Mouse (Mus musculus): Measurements from ENCODE around the gene Rpl38.
"Not testable (repeated sequence)": the region's sequence is repeated elsewhere in the genome, so short reads cannot be mapped to it uniquely, and the experiment has no call there.

Gene Rpl38

DNA sequence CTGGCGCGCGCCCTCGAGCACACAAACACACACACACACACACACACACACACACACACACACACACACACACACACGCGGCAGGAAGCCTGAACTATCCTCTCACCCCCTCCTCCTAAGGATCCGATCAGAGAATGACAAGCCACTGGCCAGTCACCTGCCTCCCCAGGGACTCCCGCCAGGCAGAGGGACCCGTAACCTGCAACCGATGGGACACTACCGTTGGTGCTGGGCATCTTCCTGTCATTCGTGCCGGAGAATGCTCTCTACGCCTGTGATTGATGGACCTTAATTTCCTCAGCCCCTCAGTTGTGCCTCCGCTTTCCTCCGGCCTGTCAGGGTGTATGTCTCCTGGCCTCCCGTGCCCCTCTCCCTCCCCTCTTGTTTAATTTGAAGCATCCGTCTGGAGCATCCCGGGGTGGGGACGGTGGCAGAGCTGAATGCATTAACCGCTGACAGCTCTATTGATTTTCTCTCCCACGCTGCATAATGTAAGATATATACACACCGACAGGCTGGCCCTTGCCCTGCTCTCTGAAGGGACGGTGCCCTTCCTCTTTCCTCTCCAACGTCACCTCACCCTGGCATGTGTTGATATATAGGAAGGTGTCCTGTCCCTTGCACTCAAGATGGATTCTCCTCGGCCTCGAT is 11.2 kb upstream of the Rpl38 start:
- ATAC-seq (ENCODE audit: low TSS enrichment), result no peak

DNA sequence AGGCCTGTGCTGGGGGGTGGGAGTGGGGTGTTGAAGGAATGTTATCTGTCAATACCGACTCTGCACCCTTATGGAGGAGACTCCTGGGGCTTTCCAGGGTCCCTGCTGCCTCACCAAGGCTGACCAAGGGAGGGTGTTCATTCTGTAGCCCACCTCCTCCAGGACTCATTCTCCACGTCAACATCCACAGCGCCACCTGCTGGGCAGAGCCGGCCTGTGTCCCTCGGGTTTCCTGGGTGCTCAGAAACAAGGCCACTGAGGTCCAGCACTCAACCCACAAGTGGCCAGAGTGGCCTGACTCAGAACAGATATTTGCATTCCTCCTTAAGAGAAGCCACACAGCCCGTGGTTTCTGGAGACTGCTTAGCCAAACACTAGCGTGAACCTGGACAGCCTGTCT is 10.6 kb upstream of the Rpl38 start:
- peak; percentile 65; the same call in 1 of the 2 replicates for ATAC-seq (ENCODE audit: low TSS enrichment)

DNA sequence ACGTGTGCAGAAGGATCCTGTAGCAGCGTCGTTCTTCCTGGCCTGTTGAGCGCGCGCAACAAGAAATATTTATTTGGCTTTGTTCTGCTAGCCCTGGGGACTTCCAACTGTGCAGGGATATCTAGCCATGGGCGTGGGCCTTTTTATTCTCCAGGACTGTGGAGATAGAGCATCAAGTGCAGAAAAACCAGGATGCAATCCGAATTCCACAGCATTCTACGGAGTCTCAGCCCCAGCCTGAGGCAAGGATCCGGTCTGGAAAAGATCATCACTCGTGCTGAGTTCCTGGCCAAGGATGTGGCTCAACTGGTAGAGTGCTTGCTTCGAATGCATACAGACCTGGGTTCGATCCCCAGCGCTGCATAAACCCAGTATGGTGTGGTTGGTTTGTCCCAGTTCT is 6.2 kb upstream of the Rpl38 start:
- ATAC-seq (ENCODE audit: low TSS enrichment), result no peak

DNA sequence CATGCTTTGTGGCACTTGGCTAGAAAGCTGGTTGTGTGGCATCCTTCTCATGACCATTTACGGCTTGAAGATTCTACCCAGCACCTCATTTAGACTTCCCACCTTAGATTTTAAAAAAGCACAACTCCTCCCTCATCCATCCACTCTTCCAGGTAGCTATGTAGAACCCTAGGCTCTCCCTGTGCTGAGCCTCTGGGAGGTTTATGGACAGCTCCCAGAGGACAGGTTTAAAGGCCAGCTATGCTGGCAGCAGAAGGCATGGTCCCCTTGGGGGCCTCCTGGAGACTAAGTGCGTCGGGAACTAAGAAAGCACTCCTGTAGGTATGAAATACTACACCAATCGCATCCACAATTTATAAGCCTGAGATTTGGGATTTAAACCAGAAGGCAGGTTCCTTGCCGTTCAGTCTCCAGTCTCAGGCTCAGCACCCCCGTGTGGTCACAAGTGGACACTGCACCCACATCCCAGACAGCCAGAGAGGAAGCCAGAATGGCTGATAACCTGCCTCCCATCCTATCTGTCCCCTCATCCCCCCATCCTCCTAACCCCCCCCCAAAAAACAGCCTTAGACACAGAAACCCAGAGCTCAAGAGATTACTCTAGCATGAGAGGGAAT is 5.5 kb upstream of the Rpl38 start:
- ATAC-seq (ENCODE audit: low TSS enrichment), result peak; percentile 85

DNA sequence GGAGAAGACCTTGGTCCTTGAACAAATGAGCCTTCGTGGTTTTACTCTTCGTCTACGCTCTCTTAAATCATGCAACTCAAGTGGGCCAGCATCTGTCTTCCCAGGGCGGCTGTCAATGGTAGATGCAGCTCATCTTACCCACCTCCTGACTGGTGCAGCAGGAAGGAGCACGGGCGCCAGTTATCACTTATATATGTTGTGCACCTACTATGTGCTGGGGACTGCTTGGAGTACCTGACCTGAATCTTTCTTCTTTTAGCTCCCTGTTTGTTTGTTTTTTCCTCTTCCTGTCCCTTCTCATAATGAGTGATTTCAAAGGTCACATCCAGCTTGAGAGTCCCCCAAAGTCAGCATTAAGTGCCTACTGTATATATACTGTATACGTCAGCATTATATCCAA is 4.2 kb upstream of the Rpl38 start:
- no peak for ATAC-seq (ENCODE audit: low TSS enrichment)

DNA sequence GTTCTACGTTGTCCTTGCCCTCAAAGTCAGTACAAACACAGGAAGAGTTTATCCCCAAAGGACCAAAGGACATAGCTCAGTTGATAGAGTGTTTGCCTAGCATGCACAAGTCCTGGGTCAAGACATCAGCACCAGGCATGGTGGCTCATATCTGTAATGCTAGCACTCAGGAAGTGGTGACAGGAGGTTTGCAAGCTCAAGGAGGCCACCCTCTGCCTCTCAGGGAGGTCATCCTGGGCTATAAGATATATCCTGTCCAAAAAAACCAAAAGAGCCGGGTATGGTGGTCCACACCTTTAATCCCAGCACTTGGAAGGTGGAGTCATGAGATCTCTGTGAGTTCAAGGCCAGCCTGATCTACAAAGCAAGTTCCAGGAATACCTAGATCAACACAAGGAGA is 2.9 kb upstream of the Rpl38 start:
- no peak for ATAC-seq (ENCODE audit: low TSS enrichment)

DNA sequence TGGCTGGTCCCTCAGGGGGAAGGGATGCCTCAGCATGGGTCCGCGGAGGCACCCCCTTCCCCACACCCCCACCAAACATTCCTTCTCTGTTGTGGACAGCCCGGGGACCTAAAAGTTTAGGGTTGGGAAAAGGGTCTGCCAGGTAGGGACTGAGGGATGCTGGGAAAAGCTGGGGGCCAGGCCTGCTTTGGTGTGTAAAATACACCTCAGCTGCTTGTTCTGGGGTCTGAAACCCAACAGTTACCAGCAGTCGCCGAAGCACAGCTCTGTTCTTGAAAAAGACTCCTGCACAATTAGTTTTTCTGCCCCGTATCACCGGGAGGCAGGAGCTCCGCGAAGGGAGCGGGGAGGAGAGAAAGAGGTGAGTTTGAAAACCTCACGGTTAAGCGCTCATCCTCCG is 1.5 kb upstream of the Rpl38 start:
- ATAC-seq (ENCODE audit: low TSS enrichment), result no peak

DNA sequence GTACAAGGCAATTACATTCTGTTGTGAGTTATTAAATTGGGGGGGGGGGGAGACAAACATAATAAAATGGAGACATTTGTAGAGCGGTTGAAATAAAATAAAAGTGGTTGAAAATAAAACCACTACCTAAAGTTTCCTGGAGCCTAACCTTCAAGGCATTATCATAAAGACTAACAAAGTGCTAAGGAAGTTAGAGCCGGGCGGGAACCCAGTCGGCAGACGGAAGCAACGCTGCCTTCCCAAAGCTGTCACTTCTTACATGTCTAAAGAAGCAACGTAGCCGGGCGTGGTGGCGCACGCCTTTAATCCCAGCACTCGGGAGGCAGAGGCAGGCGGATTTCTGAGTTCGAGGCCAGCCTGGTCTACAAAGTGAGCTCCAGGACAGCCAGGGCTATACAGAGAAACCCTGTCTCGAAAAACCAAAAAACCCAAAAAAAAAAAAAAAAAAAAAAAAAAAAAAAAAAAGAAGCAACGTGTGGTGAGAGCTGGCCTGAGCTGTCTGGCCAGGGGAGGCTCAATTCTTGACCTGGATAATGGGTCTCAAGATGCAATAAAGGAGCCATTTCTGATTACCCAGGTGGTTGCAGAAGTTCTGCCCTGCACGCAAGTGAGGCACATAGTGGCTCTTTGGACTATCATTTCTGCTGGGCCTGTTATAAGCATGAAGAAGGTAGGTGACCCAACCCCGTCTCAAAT is 940 bp upstream of the Rpl38 start:
- ATAC-seq (ENCODE audit: low TSS enrichment), result no peak

DNA sequence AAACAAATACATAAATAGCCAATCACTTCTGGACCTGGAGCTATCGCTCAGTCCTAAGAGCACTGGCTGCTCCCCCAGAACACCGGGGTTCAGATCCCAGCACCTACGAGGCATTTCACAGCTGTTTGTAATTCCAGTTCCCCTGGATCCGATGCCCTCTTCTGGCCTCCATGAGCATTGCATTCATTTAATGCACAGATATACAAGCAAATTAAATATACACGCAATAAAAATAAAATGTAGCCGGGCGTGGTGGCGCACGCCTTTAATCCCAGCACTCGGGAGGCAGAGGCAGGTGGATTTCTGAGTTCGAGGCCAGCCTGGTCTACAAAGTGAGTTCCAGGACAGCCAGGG is 415 bp upstream of the Rpl38 start:
- not testable (repeated sequence) for ATAC-seq (ENCODE audit: low TSS enrichment)

DNA sequence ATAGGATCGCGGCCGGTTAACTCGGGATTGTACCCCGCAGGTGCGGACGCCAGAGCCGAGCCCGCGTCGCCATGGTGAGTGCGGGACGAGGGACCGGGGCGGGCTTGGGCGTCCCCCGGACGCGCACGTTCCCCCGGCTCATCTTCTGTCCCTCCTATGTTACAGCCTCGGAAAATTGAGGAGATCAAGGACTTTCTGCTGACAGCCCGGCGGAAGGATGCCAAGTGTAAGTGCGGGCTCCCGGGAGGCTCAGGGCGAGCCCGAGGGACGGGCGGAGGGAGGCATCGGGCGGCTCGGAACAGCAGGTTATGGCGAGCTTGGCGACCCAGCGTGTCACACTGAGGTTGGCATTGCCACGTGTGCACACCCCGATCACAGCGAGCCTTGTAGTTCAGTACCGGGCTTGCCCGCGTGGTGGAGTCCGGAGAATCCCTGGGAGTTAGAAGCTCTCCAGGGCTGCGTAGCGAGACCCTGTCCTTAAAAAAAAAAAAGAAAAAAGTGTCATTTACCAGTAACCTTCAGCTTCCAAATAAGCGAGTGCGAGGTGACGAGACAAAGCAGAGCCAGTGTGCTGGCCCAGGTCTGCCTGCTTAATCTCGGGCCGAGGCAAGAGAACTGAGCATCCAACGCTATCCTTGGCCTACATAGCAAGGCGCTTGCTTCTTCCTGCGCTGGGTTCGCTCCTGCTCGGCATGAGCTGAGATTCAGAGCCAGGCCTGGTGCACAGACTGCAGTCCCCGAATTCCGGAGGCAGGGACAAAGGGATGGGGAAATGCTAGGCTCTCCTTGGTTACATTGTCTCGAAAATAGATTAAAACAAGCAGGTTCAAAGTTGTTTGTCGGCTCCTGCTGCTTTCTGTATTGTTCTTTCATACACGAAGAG is 658 bp downstream of the Rpl38 start:
- peak; percentile 75 for ATAC-seq (ENCODE audit: low TSS enrichment)

DNA sequence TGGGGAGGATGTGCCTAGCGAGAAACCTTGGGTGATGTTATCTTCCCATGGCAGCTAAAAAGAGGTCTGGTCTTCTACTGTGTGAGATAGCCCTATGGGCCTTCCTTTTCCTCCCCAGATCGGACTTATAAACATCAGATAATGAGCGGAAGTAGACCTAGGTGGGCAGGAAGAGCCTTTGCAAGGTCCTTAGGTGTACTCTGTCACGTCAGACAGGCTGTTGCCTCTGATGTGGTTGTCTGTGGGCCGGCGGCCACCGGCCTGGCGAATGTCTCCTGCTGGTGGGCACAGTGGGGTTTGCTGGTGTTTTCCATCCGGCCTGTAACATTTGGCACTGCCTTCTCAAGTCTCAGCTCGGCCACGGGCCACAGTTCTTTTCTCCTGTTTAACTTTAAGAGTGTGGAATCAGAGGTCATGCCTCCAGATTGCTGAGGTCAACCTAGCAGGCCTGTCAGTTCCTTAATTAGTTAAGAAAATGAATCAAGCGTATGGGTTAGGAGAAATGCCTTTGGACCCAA is 1.4 kb downstream of the Rpl38 start:
- no peak for ATAC-seq (ENCODE audit: low TSS enrichment)

DNA sequence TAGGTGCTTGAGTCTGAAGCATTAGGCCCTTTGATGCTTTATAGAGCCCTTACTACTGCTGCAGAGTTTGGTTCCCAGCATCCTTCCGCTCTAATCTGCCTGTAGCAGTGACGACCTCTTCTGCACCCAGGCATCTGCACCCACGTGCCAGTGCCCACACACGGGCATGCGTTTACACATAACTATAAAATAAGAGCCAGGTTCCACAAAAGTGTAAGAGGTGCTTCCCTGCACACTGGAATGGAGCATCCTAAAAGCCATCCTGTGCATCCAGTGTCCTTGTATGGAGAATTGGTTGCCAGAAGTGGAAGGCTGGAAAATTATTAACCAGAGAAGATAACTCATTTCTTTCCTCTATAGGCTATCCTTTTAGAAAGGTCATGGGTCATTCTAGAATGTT is 2.8 kb downstream of the Rpl38 start:
- no peak for ATAC-seq (ENCODE audit: low TSS enrichment)

DNA sequence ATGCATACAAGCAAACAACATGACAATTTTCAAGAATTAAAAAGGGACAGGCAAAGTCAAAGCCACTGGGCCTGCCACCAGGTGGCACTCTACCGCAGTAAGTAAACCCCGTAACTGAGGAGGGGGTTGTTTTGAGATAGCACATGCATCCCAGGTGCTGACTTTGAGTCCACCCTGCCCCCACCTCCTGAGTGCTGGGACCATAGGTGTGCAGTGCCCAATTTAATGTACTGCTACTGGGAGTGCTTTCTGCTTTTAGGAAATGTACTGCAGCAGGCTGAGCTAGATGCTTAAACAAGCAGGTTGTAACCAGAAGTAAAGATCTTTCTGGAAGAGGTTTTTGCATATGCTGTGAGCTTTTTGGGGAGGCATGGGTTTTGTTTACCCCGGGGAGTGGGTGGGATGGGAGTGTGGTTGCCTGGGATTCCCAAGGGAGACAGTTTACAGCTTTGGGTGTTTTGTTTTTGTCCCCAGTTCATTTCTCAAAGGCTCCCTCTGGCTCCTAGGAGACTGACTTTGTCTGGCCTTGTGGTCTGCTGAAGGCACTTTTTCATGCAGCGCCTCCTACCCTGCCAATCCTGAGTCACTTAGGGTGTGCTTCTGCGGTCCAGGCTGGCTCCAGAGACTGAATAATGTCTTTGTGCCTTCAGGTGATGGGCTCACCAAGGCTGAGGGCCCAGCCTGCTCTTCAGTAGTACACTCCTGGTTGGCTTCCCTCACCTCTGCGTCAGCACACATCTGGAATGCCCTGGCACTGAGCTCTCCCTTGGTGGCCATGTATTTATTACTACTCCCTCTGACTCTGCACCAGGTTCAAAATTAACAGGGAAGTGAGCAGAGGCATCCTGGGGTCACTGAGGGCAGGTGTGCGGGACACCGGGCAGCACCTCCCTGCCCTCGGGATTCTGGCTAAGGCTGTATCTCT is 4.7 kb downstream of the Rpl38 start:
- no peak for ATAC-seq (ENCODE audit: low TSS enrichment)

DNA sequence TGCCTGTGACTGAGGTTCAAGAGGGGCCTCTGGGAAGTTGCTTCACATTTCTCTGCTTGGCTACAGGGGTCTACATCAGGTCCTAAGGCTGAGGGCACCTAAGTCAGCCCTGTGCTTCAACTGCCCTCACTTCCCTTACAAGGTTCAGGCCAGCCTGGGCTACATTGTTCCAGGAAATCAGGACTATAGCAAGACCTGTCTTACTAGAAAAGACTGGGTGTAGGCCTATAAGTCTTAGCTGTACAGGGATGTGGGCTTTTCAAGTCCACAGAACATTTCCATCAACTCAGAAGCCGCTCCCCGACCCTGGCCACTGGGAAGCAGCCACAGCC is 5.4 kb downstream of the Rpl38 start:
- no peak for ATAC-seq (ENCODE audit: low TSS enrichment)

DNA sequence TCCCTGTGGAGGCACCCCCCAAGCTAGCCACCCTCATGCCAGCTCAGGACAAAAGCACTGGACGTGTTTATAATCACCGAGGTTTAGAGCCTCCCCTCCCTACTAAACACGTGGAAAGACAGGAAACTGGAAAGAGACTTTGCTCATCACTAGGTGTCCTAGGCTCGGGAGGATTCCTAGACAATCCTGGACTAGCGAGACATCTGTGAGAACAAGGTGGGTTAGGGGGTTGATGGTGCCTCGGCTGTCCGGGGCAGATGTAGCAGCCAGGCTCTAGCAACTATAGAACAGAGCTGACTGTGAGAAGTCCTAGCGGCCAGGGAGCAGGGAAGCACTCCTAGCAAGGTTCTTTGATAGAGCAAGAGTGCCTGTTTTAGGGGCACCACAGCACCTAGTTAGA is 5.9 kb downstream of the Rpl38 start:
- no peak for ATAC-seq (ENCODE audit: low TSS enrichment)

DNA sequence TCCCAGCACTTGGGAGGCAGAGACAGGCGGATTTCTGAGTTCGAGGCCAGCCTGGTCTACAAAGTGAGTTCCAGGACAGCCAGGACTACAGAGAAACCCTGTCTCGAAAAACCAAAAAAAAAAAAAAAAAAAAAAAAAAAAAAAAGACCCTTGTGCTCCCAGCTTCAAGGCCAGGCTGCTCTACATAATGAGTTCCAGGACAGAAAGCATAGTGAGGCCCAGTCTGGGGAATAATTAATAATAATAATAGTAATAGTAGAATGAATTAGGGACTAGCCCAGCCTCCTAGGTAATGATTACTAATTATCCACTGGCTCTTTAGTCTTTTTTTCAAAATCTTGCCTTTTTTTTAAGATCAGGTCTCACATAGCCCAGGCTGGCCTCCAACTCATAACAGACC is 6.5 kb downstream of the Rpl38 start:
- not testable (repeated sequence) for ATAC-seq (ENCODE audit: low TSS enrichment)

DNA sequence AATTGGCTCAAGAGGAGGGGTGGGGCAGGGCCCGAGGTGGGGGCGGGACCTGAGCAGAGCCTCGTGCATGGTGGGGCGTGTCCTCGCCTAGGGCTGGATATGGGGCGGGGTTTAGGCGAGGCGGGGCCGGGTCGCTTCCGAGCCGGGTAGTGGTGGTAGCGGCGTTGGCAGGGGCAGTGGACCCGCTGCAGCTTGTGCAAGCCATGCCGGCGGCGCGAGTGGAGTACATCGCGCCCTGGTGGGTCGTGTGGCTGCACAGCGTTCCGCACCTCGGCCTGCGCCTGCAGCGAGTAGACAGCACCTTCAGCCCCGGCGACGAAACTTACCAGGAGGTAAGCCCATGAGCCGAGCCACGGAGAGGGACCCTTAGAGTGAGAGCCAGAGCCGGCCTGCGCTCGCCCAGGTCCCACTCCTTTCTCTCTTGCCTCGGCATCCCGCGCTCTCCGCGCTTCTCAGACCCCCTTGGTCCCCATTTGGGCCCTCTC is 7.1 kb downstream of the Rpl38 start, which contains the start of gene Ttyh2:
Ttyh2 (plus strand) TSS at position 91 of the 485 bp plus-strand sequence.
- peak; percentile 58 for ATAC-seq (ENCODE audit: low TSS enrichment)

DNA sequence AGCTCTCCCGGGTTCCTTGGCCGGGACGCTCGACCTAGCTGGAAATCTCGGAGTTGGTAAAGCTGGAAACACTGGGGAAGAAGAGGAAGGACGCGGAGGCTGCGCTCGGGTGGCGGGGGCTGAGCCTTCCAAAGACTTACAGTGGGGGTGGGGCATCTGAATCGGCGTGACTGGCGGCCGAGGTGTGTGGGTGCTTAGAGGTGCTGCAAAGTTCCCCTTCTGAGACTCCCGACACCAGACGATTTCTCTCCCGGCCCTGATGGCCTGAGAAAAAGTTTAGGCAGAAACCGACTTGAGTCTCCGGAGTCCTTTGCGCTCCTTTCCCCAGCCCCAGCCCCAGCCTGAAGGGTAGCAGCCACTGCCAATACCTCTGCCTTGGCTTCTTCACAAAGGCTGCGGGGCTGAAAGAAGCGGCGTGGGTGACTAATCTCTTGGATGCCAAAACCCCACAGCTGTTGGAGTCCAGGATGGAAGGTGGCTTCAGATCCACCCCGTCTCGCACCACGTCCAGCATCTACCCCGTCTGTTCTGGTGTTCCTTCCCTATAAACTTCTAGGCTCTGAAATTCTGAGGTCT is 7.6 kb downstream of the Rpl38 start:
- peak; percentile 24; the same call in 1 of the 2 replicates for ATAC-seq (ENCODE audit: low TSS enrichment)

DNA sequence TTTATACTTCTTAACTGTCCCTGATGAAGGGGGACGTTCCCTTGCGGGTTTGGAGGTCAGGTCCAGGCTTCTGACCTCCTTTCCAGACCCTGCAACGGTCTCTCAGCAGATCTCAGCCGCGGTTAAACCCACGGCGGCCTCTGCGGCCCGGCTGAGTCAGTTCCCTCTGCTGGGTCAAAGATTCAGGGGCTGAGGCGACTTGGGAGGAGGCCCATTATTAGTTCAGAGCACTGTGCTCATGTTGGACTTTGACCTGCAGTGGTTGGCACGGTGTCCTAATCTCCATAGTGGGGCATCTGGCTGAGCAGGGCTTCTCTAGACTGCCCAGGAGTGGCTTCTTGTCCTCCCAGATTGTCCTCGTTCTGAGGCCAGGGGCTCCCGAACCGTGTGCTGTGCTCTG is 8.1 kb downstream of the Rpl38 start:
- ATAC-seq (ENCODE audit: low TSS enrichment), result no peak

DNA sequence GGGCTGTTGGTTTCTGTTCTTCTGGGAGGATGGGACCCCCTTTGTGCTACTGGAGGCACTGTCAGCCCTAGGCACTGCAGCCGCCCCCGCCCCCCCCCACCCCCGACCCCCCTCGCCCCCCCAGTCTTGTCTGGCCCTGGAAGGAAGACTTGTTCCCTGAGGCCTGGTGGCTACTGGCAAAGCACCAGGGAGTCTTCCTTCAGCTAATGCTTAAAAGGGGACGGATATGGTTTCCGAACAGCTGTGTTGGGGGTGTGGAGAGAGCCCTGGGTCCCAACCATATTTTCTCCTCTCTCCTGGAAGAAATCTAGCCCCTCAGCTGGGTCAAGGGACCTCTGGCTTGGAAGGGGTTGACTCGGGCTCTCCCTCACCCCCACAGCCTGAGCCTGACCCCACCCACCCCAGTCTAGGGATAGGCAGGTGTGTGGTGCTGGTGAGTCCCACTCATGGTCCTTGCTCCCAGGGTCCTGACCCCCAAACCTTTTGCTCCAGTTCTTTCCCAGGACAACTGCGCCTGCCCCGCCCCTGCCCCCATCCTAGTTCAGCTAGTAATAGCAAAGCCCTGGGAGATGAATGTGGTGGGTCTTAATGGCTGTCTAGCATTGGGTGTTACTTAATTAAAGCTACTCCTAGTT is 8.7 kb downstream of the Rpl38 start:
- no peak for ATAC-seq (ENCODE audit: low TSS enrichment)
